Mouse (Mus musculus) forebrain, embryonic 16.5 days (tissue): ENCODE data around the gene Nupr1. TPM values are rescaled to one million over a fixed set of nuclear protein-coding genes. Genes with fewer than 3 reads are reported as not detected.

Experiments used
- ATAC-seq: fragments of 200-750 bp; cut with Nextera tagmentation; 2 replicates; pipeline ENCODE4 v1.8.0; 2017; ENCODE audit warnings: mild to moderate bottlenecking, moderate library complexity
- H3K27ac ChIP-seq: fragments of 300-500 bp; sonication (generic); 2 replicates; pipeline ENCODE4 v1.5.1; 2014; ENCODE audit warnings: low read length, control low read depth
- H3K27me3 ChIP-seq: fragments of 300-500 bp; sonication (generic); replicated peaks from 2 replicates; pipeline ENCODE4 v1.6.1; 2014; ENCODE audit warnings: low read length; ENCODE audit not compliant: control insufficient read depth, insufficient read depth
- H3K36me3 ChIP-seq: fragments of 300-500 bp; sonication (generic); 2 replicates; pipeline ENCODE4 v1.6.1; 2014; ENCODE audit not compliant: control insufficient read depth, insufficient read depth
- H3K4me1 ChIP-seq: fragments of 300-500 bp; sonication (generic); replicated peaks from 2 replicates; pipeline ENCODE4 v1.6.1; 2014; ENCODE audit warnings: low read length; ENCODE audit not compliant: control insufficient read depth, insufficient read depth
- H3K4me2 ChIP-seq: fragments of 300-500 bp; sonication (generic); 2 replicates; pipeline ENCODE4 v1.6.1; 2014; ENCODE audit warnings: mild to moderate bottlenecking, low read length, control low read depth
- H3K4me3 ChIP-seq: fragments of 300-500 bp; sonication (generic); replicated peaks from 2 replicates; pipeline ENCODE4 v1.5.1; 2014; ENCODE audit warnings: mild to moderate bottlenecking, low read length, control low read depth
- H3K9ac ChIP-seq: fragments of 300-500 bp; sonication (generic); replicated peaks from 2 replicates; pipeline ENCODE4 v1.6.1; 2014; ENCODE audit warnings: low read depth, low read length, control low read depth
- H3K9me3 ChIP-seq: fragments of 300-500 bp; sonication (generic); 2 replicates; pipeline ENCODE4 v1.6.1; 2016; ENCODE audit warnings: low read length; ENCODE audit not compliant: control insufficient read depth
- WGBS: fragments of 180-500 bp; shearing (Covaris S2); extraction: QIAGEN DNeasy Blood & Tissue Kit; methylation state at CpG from one replicate; pipeline ENCODE4 v1.1.7; 2014; 5-methylcytosine and 5-hydroxymethylcytosine counted together
- polyA plus RNA-seq: library from polyadenylated mRNA; unstranded; fragments of >200 nt; fragmentation: Nextera tagmentation; extraction: Ambion mirVana; gene quantifications from 2 replicates; pipeline ENCODE4 v1.2.1, GENCODE M21; 2015

The Nupr1 gene
- polyA plus RNA-seq, 1 experiment from 2014 or later = 5.2 TPM

DNA sequence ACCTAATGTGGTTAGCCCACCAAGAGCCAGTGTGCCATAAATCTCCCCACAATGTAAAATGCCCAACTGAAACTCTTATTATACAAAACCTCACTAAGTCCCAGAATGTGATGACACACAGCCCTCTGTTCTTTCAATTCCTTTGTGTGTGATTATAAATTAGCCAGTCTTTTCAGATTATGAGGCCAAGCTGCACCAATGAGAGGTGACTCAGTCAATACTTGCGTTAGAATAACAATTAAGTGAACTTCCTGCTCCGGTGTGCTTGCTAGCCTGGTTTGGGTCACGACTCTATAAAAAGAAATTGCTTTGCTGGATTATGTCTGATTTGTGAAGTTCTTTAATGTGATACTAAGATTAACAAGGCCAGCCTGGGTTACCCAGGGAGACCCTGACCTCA is 746 bp downstream of the Nupr1 start:
- no peaks in the 10 kb centered on the region for H3K4me1 ChIP-seq
- H3K4me2 ChIP-seq = no peak overlapping the region
- no peak for ATAC-seq
- H3K36me3 ChIP-seq = no peaks in the 10 kb centered on the region
- no peak overlapping the region for H3K9ac ChIP-seq
- H3K27ac ChIP-seq = no peak overlapping the region
- H3K4me3 ChIP-seq = no peak overlapping the region
- H3K27me3 ChIP-seq = no peaks in the 10 kb centered on the region
- WGBS = 12% methylated on average over 3 of the region's 3 CpGs
- no peaks in the 10 kb centered on the region for H3K9me3 ChIP-seq

DNA sequence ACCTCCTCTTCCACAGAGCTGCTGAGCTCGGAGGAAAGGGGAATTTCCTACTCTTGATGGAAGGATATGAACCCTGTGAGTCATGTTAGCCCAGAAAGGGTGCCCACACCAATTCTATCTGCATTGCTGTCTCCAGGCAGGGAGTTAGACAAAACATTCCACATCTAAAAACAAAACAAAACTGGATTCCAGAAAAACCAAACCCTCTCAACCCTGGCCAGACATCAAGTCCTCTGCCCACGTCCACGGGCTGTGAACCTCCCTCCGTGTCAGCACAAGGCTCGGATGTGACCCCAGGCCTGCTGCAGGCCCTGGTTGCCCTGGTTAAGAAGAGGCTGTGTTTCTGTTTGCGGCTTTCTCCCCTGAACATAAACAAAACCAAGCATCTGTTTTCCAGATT is 2.5 kb downstream of the Nupr1 start:
- Histone ChIP-seq H3K4me3 (no peak overlapping the region), H3K4me1 (no peaks in the 10 kb centered on the region), H3K27ac (no peak overlapping the region), H3K9me3 (no peaks in the 10 kb centered on the region), H3K27me3 (no peaks in the 10 kb centered on the region), H3K9ac (no peak overlapping the region), H3K36me3 (no peaks in the 10 kb centered on the region), H3K4me2 (no peak overlapping the region)
- no peak for ATAC-seq
- 76% methylated on average over 6 of the region's 6 CpGs for WGBS

DNA sequence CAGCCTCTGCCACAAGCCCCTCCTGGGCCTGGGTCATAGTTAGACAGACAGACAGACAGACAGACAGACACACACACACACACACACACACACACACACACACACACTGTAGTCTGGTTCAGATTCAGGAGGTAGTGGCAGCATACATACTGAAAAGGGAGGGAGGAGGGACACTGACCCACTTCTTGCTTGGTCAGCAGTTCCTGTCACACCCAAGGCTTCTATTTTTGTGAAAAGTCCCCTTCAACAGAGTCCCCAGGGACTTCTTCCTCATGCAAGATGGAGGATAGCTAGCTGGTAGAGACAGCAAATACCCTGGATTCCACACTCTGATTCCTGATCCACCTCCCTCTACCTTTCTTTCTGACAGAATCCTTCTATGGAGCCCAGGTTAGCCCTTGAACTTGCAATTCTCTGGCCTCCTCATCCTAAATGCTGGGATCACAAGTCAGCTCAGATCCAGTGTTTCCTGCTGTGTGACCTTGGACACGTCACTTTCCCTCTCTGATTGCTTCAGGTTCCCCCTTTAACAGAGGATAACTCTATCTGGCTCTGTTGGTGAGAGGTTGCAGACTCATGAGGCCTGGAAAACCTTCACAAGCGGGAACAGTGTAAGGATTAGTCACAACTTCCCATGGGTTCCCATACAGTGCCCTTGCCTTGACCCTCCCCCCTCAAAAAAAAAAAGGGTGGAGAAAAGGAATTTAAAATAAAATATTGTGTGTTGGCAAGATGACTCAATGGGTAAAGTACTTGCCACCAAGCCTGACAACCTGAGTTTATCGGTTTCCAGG is 4.7 kb downstream of the Nupr1 start:
- H3K9ac ChIP-seq = no peak overlapping the region
- H3K27ac ChIP-seq = no peak overlapping the region
- no peak overlapping the region for H3K4me2 ChIP-seq
- no peak overlapping the region for H3K4me3 ChIP-seq
- no peak for ATAC-seq
- 80% methylated on average over 3 of the region's 3 CpGs for WGBS
- no peaks in the 10 kb centered on the region for H3K4me1 ChIP-seq
- H3K9me3 ChIP-seq = no peaks in the 10 kb centered on the region
- no peaks in the 10 kb centered on the region for H3K27me3 ChIP-seq
- no peaks in the 10 kb centered on the region for H3K36me3 ChIP-seq

DNA sequence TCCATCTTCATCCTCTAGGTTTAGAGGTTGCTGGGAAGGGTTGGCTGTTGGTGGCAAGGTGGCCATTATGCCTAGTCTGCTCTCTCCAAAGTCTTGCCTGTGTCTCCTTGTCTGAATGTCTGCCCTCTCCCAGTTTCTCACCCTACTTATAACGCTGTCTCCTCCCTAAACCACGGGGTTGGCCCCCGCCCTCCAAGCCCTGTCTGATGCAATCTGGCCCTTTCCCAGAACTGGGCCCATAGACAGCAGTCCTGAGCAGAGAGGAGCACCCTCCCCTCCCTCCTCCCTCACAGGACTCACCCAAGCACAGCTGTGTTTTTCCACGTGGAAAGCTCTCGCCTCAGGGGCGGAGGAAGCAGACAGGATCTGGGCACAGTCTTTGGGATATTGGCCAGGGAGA is 5.3 kb downstream of the Nupr1 start:
- Histone ChIP-seq H3K9me3 (no peaks in the 10 kb centered on the region), H3K4me1 (no peaks in the 10 kb centered on the region), H3K4me2 (no peak overlapping the region), H3K27me3 (no peaks in the 10 kb centered on the region), H3K9ac (no peak overlapping the region), H3K4me3 (no peak overlapping the region), H3K36me3 (no peaks in the 10 kb centered on the region), H3K27ac (no peak overlapping the region)
- no peak for ATAC-seq
- WGBS = 59% methylated on average over 6 of the region's 6 CpGs

DNA sequence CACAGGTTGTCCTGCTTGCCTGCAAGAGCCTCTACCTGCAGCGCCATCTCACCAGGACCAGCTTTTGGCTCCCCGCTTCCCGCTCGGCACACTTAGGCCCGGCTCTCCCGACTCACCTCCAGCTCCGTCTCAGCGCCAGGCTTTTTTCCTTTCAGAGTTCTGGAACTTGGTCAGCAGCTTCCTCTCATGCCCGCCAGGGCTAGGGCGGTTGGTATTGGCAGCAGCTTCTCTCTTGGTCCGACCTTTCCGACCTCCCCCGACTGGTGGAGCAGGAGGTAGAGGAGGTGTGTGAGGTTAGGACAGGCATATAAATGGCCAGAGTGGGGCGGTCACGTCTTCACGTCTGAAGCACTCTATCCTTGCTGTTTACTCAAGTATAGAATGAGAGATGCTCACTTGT is 5.9 kb downstream of the Nupr1 start:
- Histone ChIP-seq H3K36me3 (no peaks in the 10 kb centered on the region), H3K9me3 (no peaks in the 10 kb centered on the region), H3K4me3 (no peak overlapping the region), H3K9ac (no peak overlapping the region), H3K4me2 (no peak overlapping the region), H3K27me3 (no peaks in the 10 kb centered on the region), H3K27ac (no peak overlapping the region), H3K4me1 (no peaks in the 10 kb centered on the region)
- 73% methylated on average over 16 of the region's 16 CpGs for WGBS
- ATAC-seq = no peak

DNA sequence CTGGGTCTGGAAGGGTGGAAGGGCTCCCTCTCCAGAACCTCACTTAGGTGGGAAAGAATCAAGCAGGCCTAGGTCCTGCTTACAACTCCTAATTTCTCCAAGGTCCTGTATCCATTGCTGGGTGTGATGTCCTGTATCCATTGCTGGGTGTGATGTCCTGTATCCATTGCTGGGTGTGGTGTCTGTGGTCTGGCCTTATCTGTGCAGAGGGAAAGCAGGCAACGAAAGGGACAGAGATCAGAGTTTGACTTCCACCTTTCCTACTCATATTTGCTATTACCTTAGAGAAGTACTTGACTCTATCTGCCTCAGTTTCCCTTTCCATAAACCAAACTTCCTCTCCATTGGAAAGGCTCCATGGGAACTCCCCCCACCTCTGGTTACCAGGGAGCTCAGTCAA is 7.3 kb downstream of the Nupr1 start:
- H3K36me3 ChIP-seq = no peaks in the 10 kb centered on the region
- no peak for ATAC-seq
- H3K9ac ChIP-seq = no peak overlapping the region
- H3K4me1 ChIP-seq = no peaks in the 10 kb centered on the region
- no peak overlapping the region for H3K4me2 ChIP-seq
- 90% methylated on average over 1 of the region's 1 CpGs for WGBS
- H3K27me3 ChIP-seq = no peaks in the 10 kb centered on the region
- no peak overlapping the region for H3K4me3 ChIP-seq
- no peaks in the 10 kb centered on the region for H3K9me3 ChIP-seq
- H3K27ac ChIP-seq = no peak overlapping the region

DNA sequence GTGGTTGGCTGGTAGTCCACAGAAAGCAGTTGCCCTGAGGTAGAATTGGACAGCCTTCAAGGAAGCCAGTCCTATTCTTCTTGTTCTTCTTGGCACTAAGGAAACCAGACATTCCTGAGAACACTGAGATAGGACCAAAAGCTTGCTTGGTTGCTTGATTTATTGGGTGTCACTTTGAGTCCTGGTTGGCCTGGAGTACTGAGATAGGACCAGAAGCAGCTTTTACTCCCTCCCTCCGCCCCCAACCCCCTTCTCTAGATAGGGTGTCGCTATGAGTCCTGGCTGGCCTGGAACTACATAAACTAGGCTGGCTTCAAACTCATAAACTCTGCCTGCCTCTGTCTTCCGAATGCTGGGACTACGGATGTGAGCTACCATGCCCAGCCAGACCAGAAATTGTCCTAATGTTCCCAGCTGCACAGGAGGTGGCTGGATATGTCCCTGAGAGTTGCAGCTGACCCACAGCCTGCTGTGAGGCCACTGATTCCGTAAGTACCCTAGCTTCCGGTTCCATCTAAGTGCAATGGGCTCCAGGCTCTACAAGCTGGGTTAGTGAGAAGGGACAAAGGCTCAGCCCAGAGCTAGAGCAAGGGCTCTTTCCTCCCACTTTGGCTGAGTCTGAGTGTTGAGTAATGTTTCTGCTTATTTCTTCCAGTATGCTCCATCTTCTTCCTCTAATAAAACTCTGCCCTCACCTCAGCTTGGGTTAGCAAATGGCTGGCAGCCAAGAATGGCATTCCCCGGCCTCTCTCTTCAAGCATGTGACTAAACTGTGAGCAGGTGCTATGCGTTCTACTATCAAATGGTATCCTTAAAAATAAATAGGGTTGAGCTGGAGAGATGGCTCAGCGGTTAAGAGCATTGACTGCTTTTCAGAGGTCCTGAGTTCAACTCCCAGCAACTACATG is 9.0 kb downstream of the Nupr1 start:
- no peak overlapping the region for H3K27ac ChIP-seq
- H3K4me3 ChIP-seq = no peak overlapping the region
- H3K4me1 ChIP-seq = no peaks in the 10 kb centered on the region
- ATAC-seq = no peak
- H3K4me2 ChIP-seq = no peak overlapping the region
- H3K27me3 ChIP-seq = no peaks in the 10 kb centered on the region
- H3K9ac ChIP-seq = no peak overlapping the region
- no peaks in the 10 kb centered on the region for H3K9me3 ChIP-seq
- 87% methylated on average over 9 of the region's 9 CpGs for WGBS
- no peaks in the 10 kb centered on the region for H3K36me3 ChIP-seq

DNA sequence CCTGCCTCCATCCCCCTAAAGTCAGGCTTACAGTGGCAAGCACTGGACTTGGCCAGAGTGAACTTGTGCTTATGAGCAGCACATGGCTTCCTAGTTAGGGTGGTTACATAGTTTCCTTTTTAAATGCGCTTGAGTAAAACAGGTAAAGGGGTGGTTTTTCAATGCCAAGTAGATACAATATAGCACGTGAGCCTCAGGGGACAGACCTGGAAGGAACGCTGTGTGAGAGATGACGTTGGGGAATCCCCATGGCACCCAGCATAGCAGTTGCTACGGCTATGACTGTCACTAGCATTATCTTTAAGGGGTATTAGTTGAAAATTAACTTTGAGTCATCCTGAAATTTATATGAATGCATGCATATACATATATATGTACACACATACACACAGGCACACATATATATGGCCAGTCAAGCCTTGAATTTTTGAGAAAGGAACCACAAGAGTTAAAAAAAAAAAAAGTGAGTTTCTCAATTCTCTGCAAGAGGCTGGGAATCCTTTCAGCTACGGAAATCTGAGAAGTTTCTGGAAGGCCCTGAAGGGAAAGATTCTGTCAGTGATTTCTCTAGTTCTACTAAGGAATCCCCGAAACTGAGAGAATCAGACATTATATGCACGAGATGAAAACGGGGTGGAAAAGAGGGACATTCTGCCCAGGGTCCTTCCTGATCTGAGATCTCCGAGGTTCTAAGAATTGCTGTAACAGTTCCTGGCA is 10.9 kb downstream of the Nupr1 start:
- H3K27me3 ChIP-seq = no peaks in the 10 kb centered on the region
- H3K4me2 ChIP-seq = no peak overlapping the region
- no peak for ATAC-seq
- no peak overlapping the region for H3K9ac ChIP-seq
- H3K27ac ChIP-seq = no peak overlapping the region
- H3K36me3 ChIP-seq = no peaks in the 10 kb centered on the region
- H3K4me1 ChIP-seq = no peaks in the 10 kb centered on the region
- 81% methylated on average over 10 of the region's 10 CpGs for WGBS
- H3K9me3 ChIP-seq = no peaks in the 10 kb centered on the region
- H3K4me3 ChIP-seq = no peak overlapping the region

DNA sequence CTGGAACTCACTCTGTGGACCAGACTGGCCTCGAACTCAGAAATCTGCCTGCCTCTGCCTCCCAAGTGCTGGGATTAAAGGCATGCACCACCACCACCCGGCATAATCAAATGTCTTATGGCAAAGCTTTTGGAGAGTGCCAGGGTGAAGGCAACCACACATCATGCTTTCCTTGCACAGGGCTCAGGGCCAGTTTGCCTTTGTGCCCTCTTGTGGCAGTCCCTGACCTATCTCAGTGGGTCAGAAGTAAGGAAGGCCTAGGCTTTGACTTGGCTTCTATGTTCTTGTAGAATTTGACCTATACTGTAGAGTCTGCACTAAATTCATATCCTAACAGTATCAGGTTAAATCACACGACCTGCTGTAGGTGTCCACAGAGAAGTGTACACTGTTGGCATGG is 14.0 kb downstream of the Nupr1 start:
- no peaks in the 10 kb centered on the region for H3K36me3 ChIP-seq
- ATAC-seq = no peak

More for the DNA sequence above, 14.0 kb downstream of the Nupr1 start:
- Histone ChIP-seq H3K9ac (no peak overlapping the region), H3K27me3 (no peaks in the 10 kb centered on the region), H3K4me1 (no peaks in the 10 kb centered on the region), H3K27ac (no peak overlapping the region), H3K4me3 (no peak overlapping the region), H3K4me2 (no peak overlapping the region), H3K9me3 (no peaks in the 10 kb centered on the region)
- WGBS = 64% methylated on average over 3 of the region's 3 CpGs
